Mouse (Mus musculus): Measurements from ENCODE around the gene Olfr460. TPM values are rescaled to one million over a fixed set of nuclear protein-coding genes. Genes with fewer than 3 reads are reported as not detected.
"Not testable (repeated sequence)": the region's sequence is repeated elsewhere in the genome, so short reads cannot be mapped to it uniquely, and the experiment has no call there.

The Olfr460 gene
- total and polyA plus RNA-seq, 3 experiments, result 0.05 TPM; not detected in 2

DNA sequence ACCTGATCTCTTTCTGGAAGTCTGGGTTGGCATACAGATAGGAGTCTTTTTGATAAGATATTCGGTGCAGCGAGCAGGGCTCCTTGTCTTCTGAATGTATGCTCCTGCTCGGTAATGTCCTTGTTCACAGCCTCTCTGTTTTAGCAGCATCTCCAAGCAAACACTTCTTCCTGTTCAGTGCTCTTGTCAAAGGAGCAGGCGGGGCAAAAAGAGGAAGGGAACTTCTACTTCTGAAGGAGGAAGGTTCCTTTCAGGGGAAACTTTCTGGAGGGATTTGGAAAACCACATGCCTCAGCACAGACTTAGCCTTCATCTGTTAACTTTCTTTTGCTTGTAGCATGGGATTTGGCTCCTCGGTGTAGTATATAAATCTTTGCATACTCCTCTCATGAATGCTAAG is 16.4 kb downstream of the Olfr460 start, which contains the start of gene Clec5a:
TSS of gene Clec5a (minus strand) at position 177 of the 400 bp plus-strand sequence.
- H3K9me3 ChIP-seq (replicated peaks), result no peaks in the 10 kb centered on the region
- TF ChIP-seq GATA1 (IDR thresholded peaks at IDR 0.05; ENCODE audit: borderline replicate concordance, low read length), result no peak
- TF ChIP-seq POLR2AphosphoS5 (IDR thresholded peaks at IDR 0.05; ENCODE audit: insufficient replicate concordance, low read depth, low read length), result no peak
- TF ChIP-seq GATA2 (IDR thresholded peaks at IDR 0.05; ENCODE audit: borderline replicate concordance, low read depth, low read length), result no peak
- no peak for TF ChIP-seq CTCF (IDR thresholded peaks at IDR 0.05; ENCODE audit: low read depth, low read length)
- H3K27me3 ChIP-seq (ENCODE audit: insufficient read depth, low read length), result no peaks in the 10 kb centered on the region
- H3K36me3 ChIP-seq (replicated peaks), result no peaks in the 10 kb centered on the region
- H3K4me3 ChIP-seq (ENCODE audit: low read depth, low read length), result no peak within 1 kb of the TSS
- no peaks in the 10 kb centered on the region for H3K4me1 ChIP-seq (ENCODE audit: insufficient read depth, low read depth, low read length)
- DNase-seq (ENCODE audit: low spot score) (no peak), ATAC-seq (ENCODE audit: extremely low read depth, insufficient number of reproducible peaks, low FRiP score, poor library complexity, severe bottlenecking) (no peak)

DNA sequence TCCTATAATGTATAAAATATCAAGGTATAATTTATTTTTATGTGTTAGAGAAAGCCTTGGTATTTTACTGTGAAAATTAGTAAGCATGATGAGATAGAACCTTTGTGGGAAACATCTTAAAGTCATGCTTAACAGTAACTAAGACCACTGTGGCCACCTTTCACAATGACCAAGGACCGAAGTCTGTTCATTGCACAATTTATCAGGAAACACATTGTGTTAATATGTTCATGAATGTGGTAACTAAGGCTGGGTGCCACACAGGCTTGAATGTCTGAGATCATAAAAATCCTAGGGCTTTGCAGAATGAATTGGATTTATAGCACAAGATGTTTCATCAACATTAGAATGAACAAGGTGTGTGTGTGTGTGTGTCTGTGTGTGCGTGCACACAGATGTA is 19.1 kb downstream of the Olfr460 start:
- TF ChIP-seq CTCF (IDR thresholded peaks at IDR 0.05; ENCODE audit: low read depth, low read length), result no peak
- TF ChIP-seq GATA2 (IDR thresholded peaks at IDR 0.05; ENCODE audit: borderline replicate concordance, low read depth, low read length), result no peak
- no peak for TF ChIP-seq TAL1 (conservative IDR thresholded peaks at IDR 0.05; ENCODE audit: low read depth, low read length)
- no peak for TF ChIP-seq POLR2AphosphoS5 (IDR thresholded peaks at IDR 0.05; ENCODE audit: insufficient replicate concordance, low read depth, low read length)
- TF ChIP-seq GATA1 (IDR thresholded peaks at IDR 0.05; ENCODE audit: borderline replicate concordance, low read length), result no peak
- H3K27me3 ChIP-seq (ENCODE audit: insufficient read depth, low read length), result no peaks in the 10 kb centered on the region
- no peak for ATAC-seq (ENCODE audit: extremely low read depth, insufficient number of reproducible peaks, low FRiP score, poor library complexity, severe bottlenecking)
- no peaks in the 10 kb centered on the region for H3K4me1 ChIP-seq (ENCODE audit: insufficient read depth, low read depth, low read length)
- DNase-seq (ENCODE audit: low spot score), result no peak
- no peaks in the 10 kb centered on the region for H3K36me3 ChIP-seq (replicated peaks)
- no peaks in the 10 kb centered on the region for H3K9me3 ChIP-seq (replicated peaks)
- H3K4me3 ChIP-seq (ENCODE audit: low read depth, low read length), result no peak overlapping the region

GRCm38 (mm10) chr6:40594804-40595550 is 25.7 kb downstream of the Olfr460 start:
- no peak for DNase-seq (ENCODE audit: low spot score)
- no peaks in the 10 kb centered on the region for H3K27me3 ChIP-seq (ENCODE audit: insufficient read depth, low read length)
- ATAC-seq (ENCODE audit: extremely low read depth, insufficient number of reproducible peaks, low FRiP score, poor library complexity, severe bottlenecking), result no peak
- H3K36me3 ChIP-seq (replicated peaks), result no peaks in the 10 kb centered on the region
- H3K4me3 ChIP-seq (ENCODE audit: low read depth, low read length), result no peak overlapping the region
- H3K9me3 ChIP-seq (replicated peaks), result no peaks in the 10 kb centered on the region
- no peak for TF ChIP-seq POLR2AphosphoS5 (IDR thresholded peaks at IDR 0.05; ENCODE audit: insufficient replicate concordance, low read depth, low read length)
- H3K4me1 ChIP-seq (ENCODE audit: insufficient read depth, low read depth, low read length), result no peaks in the 10 kb centered on the region

DNA sequence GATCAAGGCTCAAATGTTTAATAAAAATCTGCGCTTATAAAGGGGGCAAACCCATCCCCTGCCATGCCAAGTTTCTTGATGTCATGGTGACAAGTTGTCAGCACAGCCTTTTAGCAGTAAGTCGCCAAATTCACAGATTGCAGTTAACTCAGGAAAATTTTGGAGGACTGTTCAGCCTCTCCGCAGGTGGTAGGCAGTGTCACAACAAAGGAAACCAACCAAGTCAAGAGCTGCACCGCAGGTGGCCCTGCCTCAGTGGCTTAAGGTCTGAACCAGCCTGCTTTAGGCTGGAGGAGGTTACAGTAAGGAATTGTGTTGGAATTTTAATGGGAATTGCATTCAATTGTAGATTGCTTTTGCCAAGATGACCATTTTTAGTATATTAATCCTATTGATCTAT is 29.3 kb downstream of the Olfr460 start:
- H3K4me1 ChIP-seq (ENCODE audit: insufficient read depth, low read depth, low read length); H3K36me3 ChIP-seq (replicated peaks); H3K9me3 ChIP-seq (replicated peaks); DNase-seq (ENCODE audit: low spot score); H3K27me3 ChIP-seq (ENCODE audit: insufficient read depth, low read length); ATAC-seq (ENCODE audit: extremely low read depth, insufficient number of reproducible peaks, low FRiP score, poor library complexity, severe bottlenecking); H3K4me3 ChIP-seq (ENCODE audit: low read depth, low read length): not testable (repeated sequence)

GRCm38 (mm10) chr6:40607431-40607830 is 38.1 kb downstream of the Olfr460 start:
- H3K9me3 ChIP-seq (replicated peaks), result no peaks in the 10 kb centered on the region
- no peaks in the 10 kb centered on the region for H3K4me1 ChIP-seq (ENCODE audit: insufficient read depth, low read depth, low read length)
- H3K27me3 ChIP-seq (ENCODE audit: insufficient read depth, low read length), result no peaks in the 10 kb centered on the region
- no peaks in the 10 kb centered on the region for H3K36me3 ChIP-seq (replicated peaks)
- DNase-seq (ENCODE audit: low spot score), result no peak
- no peak for ATAC-seq (ENCODE audit: extremely low read depth, insufficient number of reproducible peaks, low FRiP score, poor library complexity, severe bottlenecking)
- H3K4me3 ChIP-seq (ENCODE audit: low read depth, low read length), result no peak overlapping the region
- TF ChIP-seq GATA2 (IDR thresholded peaks at IDR 0.05; ENCODE audit: borderline replicate concordance, low read depth, low read length) (no peak), TAL1 (conservative IDR thresholded peaks at IDR 0.05; ENCODE audit: low read depth, low read length) (no peak), GATA1 (IDR thresholded peaks at IDR 0.05; ENCODE audit: borderline replicate concordance, low read length) (no peak), POLR2AphosphoS5 (IDR thresholded peaks at IDR 0.05; ENCODE audit: insufficient replicate concordance, low read depth, low read length) (no peak), CTCF (IDR thresholded peaks at IDR 0.05; ENCODE audit: low read depth, low read length) (no peak)

DNA sequence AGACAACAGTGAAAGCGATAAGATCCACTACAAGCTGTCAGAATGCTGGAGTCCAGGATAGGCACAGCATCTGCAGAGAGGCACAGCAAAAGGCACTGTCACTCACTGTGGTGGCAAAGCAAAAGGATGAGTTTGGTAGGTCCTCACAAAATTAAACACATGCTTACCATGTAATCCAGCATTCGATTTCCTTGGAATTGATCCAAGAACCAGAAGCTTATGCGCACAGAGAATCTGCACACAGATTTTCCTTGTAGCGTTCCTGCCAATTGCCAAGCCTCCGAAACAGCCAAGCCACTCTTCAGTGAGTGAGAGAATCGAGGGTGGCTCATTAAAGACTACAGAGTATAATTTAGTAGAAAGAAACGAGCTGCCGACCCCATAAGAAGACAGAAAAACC is 41.0 kb downstream of the Olfr460 start:
- Histone ChIP-seq H3K9me3 (replicated peaks) (no peaks in the 10 kb centered on the region), H3K36me3 (replicated peaks) (no peaks in the 10 kb centered on the region), H3K27me3 (ENCODE audit: insufficient read depth, low read length) (no peaks in the 10 kb centered on the region), H3K4me3 (ENCODE audit: low read depth, low read length) (no peak overlapping the region), H3K4me1 (ENCODE audit: insufficient read depth, low read depth, low read length) (no peaks in the 10 kb centered on the region)
- DNase-seq (ENCODE audit: low spot score), result no peak
- TF ChIP-seq GATA1 (IDR thresholded peaks at IDR 0.05; ENCODE audit: borderline replicate concordance, low read length) (no peak), POLR2AphosphoS5 (IDR thresholded peaks at IDR 0.05; ENCODE audit: insufficient replicate concordance, low read depth, low read length) (no peak), CTCF (IDR thresholded peaks at IDR 0.05; ENCODE audit: low read depth, low read length) (no peak), TAL1 (conservative IDR thresholded peaks at IDR 0.05; ENCODE audit: low read depth, low read length) (no peak), GATA2 (IDR thresholded peaks at IDR 0.05; ENCODE audit: borderline replicate concordance, low read depth, low read length) (no peak)
- no peak for ATAC-seq (ENCODE audit: extremely low read depth, insufficient number of reproducible peaks, low FRiP score, poor library complexity, severe bottlenecking)

All from G1E (cell line).